Mouse (Mus musculus): ENCODE measurements around the gene Tab3. TPM values are rescaled to one million over a fixed set of nuclear protein-coding genes. Genes with fewer than 3 reads are reported as not detected.
A peak's percentile ranks its signal among the peaks of the same experiment; 100 is the strongest.

The Tab3 gene
- total and polyA plus RNA-seq, 3 experiments: 2.4 to 6.4 (median 4.1) TPM

DNA sequence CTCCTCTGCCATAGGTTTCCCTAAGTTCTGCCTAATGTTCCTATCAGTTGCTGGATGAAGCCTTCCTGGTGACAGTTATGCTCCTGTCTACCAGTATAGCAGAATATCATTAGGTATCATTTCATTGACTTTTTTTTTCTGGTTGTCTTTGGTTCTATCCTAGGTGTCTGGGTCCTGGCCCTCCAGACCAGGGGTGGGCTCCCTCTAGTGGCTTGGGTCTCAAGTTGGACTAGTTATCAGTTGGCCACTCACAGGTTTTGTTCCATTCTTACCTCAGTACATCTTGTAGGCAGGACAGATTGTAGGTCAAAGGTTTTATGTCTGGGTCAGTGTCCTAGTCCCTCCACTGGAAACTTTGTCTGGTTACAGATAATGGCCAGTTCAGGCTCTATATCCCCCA is 11.8 kb downstream of the Tab3 start:
- in situ Hi-C loops (cut with MboI; ENCODE audit: low pct_ligation_motif_present, low pct_unique_long_range_greater_than_20kb, low sequenced_read_pairs) (no loop called here), dilution Hi-C loops (cut with MboI; ENCODE audit: extremely low pct_ligation_motif_present, extremely low pct_unique_long_range_greater_than_20kb, low sequenced_read_pairs) (no loop called here)
- no peak overlapping the region for H3K27ac ChIP-seq (ENCODE audit: insufficient read depth, low read depth)
- H3K4me1 ChIP-seq (ENCODE audit: control insufficient read depth in 1 of 2, insufficient read depth in 2 of 2): no peaks in the 10 kb centered on the region
- no peak for DNase-seq (ENCODE audit: extremely low read depth)
- H3K27me3 ChIP-seq (replicated peaks): no peaks in the 10 kb centered on the region
- TF ChIP-seq TBP (conservative IDR thresholded peaks at IDR 0.05; ENCODE audit: low read depth, low read length) (no peak), RCOR1 (conservative IDR thresholded peaks at IDR 0.05; ENCODE audit: low read depth, low read length) (no peak), RAD21 (IDR thresholded peaks at IDR 0.05; ENCODE audit: low read depth, low read length) (peak; percentile 7; the same call in 1 of the 2 replicates), SIN3A (IDR thresholded peaks at IDR 0.05; ENCODE audit: low read length) (no peak), MEF2A (IDR thresholded peaks at IDR 0.05; ENCODE audit: borderline replicate concordance, low read depth, low read length) (no peak), CHD1 (IDR thresholded peaks at IDR 0.05; ENCODE audit: low read depth, low read length) (no peak), SMC3 (IDR thresholded peaks at IDR 0.05; ENCODE audit: low read depth, low read length) (0 out of 2 replicates have a peak, but pooled peaks have one; percentile 16), USF1 (IDR thresholded peaks at IDR 0.05; ENCODE audit: low read depth, low read length) (no peak), POLR2AphosphoS2 (IDR thresholded peaks at IDR 0.05; ENCODE audit: low read depth, low read length) (no peak), CTCF (conservative IDR thresholded peaks at IDR 0.05 in 1 of 2, IDR thresholded peaks at IDR 0.05 in 1 of 2; ENCODE audit: low read depth in 2 of 2, low read length in 2 of 2) (peak in 1 of 2 experiments; percentile 55; a peak in 2 of 4 replicates), USF2 (conservative IDR thresholded peaks at IDR 0.05; ENCODE audit: low read depth, low read length) (no peak), MAFK (IDR thresholded peaks at IDR 0.05; ENCODE audit: insufficient replicate concordance, low read length) (no peak)
- no peak overlapping the region for H3K4me3 ChIP-seq (replicated peaks in 1 of 3; ENCODE audit: low read depth in 2 of 3, low read length in 2 of 3, poor library complexity in 1 of 3)
- H3K9ac ChIP-seq (ENCODE audit: insufficient read depth, low read depth): no peak overlapping the region
- no peak overlapping the region for H3K4me2 ChIP-seq (ENCODE audit: insufficient read depth, low read depth, poor library complexity, severe bottlenecking)
- no peaks in the 10 kb centered on the region for H3K36me3 ChIP-seq (replicated peaks in 1 of 2; ENCODE audit: control insufficient read depth in 1 of 2, insufficient read depth in 1 of 2, low read length in 1 of 2)
- H3K79me2 ChIP-seq (replicated peaks; ENCODE audit: control insufficient read depth, extremely low read depth, insufficient read depth, poor library complexity, severe bottlenecking): no peaks in the 10 kb centered on the region
- H3K9me3 ChIP-seq (replicated peaks; ENCODE audit: low read length): no peaks in the 10 kb centered on the region

DNA sequence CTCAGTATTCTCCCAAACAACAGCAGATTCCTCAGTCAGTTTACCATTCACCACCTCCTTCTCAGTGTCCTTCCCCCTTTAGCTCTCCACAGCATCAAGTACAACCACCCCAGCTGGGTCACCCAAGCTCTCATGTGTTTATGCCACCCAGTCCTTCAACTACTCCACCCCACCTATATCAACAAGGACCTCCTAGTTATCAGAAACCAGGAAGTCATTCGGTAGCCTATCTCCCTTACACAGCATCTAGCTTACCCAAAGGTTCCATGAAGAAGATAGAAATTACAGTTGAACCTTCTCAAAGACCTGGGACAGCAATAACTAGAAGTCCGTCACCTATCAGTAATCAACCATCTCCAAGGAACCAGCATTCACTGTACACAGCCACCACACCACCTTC is 40.9 kb downstream of the Tab3 start:
- no peak for DNase-seq (ENCODE audit: extremely low read depth)

More for the DNA sequence above, 40.9 kb downstream of the Tab3 start:
- no peaks in the 10 kb centered on the region for H3K9me3 ChIP-seq (replicated peaks; ENCODE audit: low read length)
- H3K79me2 ChIP-seq (replicated peaks; ENCODE audit: control insufficient read depth, extremely low read depth, insufficient read depth, poor library complexity, severe bottlenecking): no peaks in the 10 kb centered on the region
- H3K9ac ChIP-seq (ENCODE audit: insufficient read depth, low read depth): no peak overlapping the region
- no peaks in the 10 kb centered on the region for H3K4me1 ChIP-seq (ENCODE audit: control insufficient read depth in 1 of 2, insufficient read depth in 2 of 2)
- TF ChIP-seq JUND (conservative IDR thresholded peaks at IDR 0.05; ENCODE audit: low read depth, low read length) (no peak), BHLHE40 (IDR thresholded peaks at IDR 0.05; ENCODE audit: low read depth, low read length) (no peak), MAFK (IDR thresholded peaks at IDR 0.05; ENCODE audit: insufficient replicate concordance, low read length) (no peak), NRF1 (IDR thresholded peaks at IDR 0.05; ENCODE audit: low read depth, low read length) (no peak), MAX (IDR thresholded peaks at IDR 0.05; ENCODE audit: low read length) (no peak), MXI1 (IDR thresholded peaks at IDR 0.05; ENCODE audit: low read depth, low read length) (no peak), HCFC1 (IDR thresholded peaks at IDR 0.05; ENCODE audit: low read depth, low read length) (no peak), POLR2AphosphoS2 (IDR thresholded peaks at IDR 0.05; ENCODE audit: low read depth, low read length) (no peak), IRF4 (IDR thresholded peaks at IDR 0.05; ENCODE audit: low read depth, low read length) (no peak), RCOR1 (conservative IDR thresholded peaks at IDR 0.05; ENCODE audit: low read depth, low read length) (no peak)
- no peaks in the 10 kb centered on the region for H3K27me3 ChIP-seq (replicated peaks)
- peaks cover 10 to 16% of the 10 kb centered on the region in 2 experiments for H3K36me3 ChIP-seq (replicated peaks in 1 of 2; ENCODE audit: control insufficient read depth in 1 of 2, insufficient read depth in 1 of 2, low read length in 1 of 2)
- H3K27ac ChIP-seq (ENCODE audit: insufficient read depth, low read depth): no peak overlapping the region
- in situ Hi-C loops (cut with MboI; ENCODE audit: low pct_ligation_motif_present, low pct_unique_long_range_greater_than_20kb, low sequenced_read_pairs) (no loop called here), dilution Hi-C loops (cut with MboI; ENCODE audit: extremely low pct_ligation_motif_present, extremely low pct_unique_long_range_greater_than_20kb, low sequenced_read_pairs) (no loop called here)
- H3K4me3 ChIP-seq (replicated peaks in 1 of 3; ENCODE audit: low read depth in 2 of 3, low read length in 2 of 3, poor library complexity in 1 of 3): no peak overlapping the region
- H3K4me2 ChIP-seq (ENCODE audit: insufficient read depth, low read depth, poor library complexity, severe bottlenecking): no peak overlapping the region

Data from CH12.LX (cell line).